In genomic region chr1:160855411-160855810, GRCm38 (mm10) we compare ENCODE assay signal across 26 mouse cellular contexts.
"Had no signal": no experiment of that assay in that cellular context is flagged by ENCODE, and none has a peak within 500 bp of the region (broad histone marks: within the 10 kb centered on the region; RNA-seq: fewer than 3 reads in every experiment).

No protein-coding gene starts in this region.

- H3K36me3 ChIP-seq: limb, embryonic 10.5 days; limb, embryonic 12.5 days; limb, embryonic 13.5 days; limb, embryonic 15.5 days; liver, embryonic 12.5 days; liver, embryonic 13.5 days; liver, embryonic 15.5 days; lung, embryonic 15.5 days; midbrain, embryonic 10.5 days; midbrain, embryonic 12.5 days; midbrain, embryonic 13.5 days; midbrain, embryonic 15.5 days; neural tube, embryonic 12.5 days had no signal

- H3K27ac ChIP-seq: limb, embryonic 10.5 days; limb, embryonic 12.5 days; limb, embryonic 13.5 days; limb, embryonic 15.5 days; liver, embryonic 12.5 days; liver, embryonic 13.5 days; liver, embryonic 14.5 days; liver, embryonic 15.5 days; lung, embryonic 15.5 days; macrophage; midbrain, embryonic 10.5 days; midbrain, embryonic 12.5 days; midbrain, embryonic 13.5 days; midbrain, embryonic 15.5 days; neural tube, embryonic 12.5 days had no signal

- DNase-seq: liver, embryonic 13.5 days; liver, postnatal 0 days; lung, adult 18-20 months; lung, adult 2 months; lung, postnatal 10 days; lung, postnatal 14 days; lung, postnatal 36 days; lung, postnatal 4 days; midbrain, embryonic 14.5 days had no signal

- H3K4me1 ChIP-seq: limb, embryonic 10.5 days; limb, embryonic 12.5 days; limb, embryonic 13.5 days; limb, embryonic 15.5 days; liver, embryonic 12.5 days; lung, embryonic 15.5 days; megakaryocyte, embryonic 14.5 days; midbrain, embryonic 10.5 days; midbrain, embryonic 12.5 days; midbrain, embryonic 13.5 days; midbrain, embryonic 15.5 days; neural tube, embryonic 12.5 days had no signal

- H3K4me3 ChIP-seq: limb, embryonic 10.5 days; limb, embryonic 12.5 days; limb, embryonic 13.5 days; limb, embryonic 15.5 days; liver, embryonic 12.5 days; liver, embryonic 13.5 days; liver, embryonic 15.5 days; lung, embryonic 15.5 days; megakaryocyte, embryonic 14.5 days; midbrain, embryonic 10.5 days; midbrain, embryonic 12.5 days; midbrain, embryonic 13.5 days; midbrain, embryonic 15.5 days; myocyte; neural tube, embryonic 12.5 days had no signal

- H3K9ac ChIP-seq: limb, embryonic 12.5 days; limb, embryonic 13.5 days; limb, embryonic 15.5 days; liver, embryonic 12.5 days; liver, embryonic 13.5 days; liver, embryonic 14.5 days; liver, embryonic 15.5 days; liver, postnatal 0 days; lung, embryonic 14.5 days; lung, embryonic 15.5 days; midbrain, embryonic 12.5 days; midbrain, embryonic 13.5 days; midbrain, embryonic 15.5 days; neural tube, embryonic 12.5 days had no signal

- H3K27me3 ChIP-seq: limb, embryonic 12.5 days; limb, embryonic 13.5 days; limb, embryonic 15.5 days; liver, embryonic 13.5 days; liver, embryonic 15.5 days; lung, embryonic 15.5 days; midbrain, embryonic 12.5 days; midbrain, embryonic 13.5 days; midbrain, embryonic 15.5 days; neural tube, embryonic 12.5 days had no signal
